Mouse (Mus musculus) adipocyte (in vitro differentiated cells): Measurements from ENCODE around the gene Spg7.
"Not testable (repeated sequence)": the region's sequence is repeated elsewhere in the genome, so short reads cannot be mapped to it uniquely, and the experiment has no call there.

Experiments used
- DNase-seq: peaks from one replicate; pipeline ENCODE4 v3.0.0-alpha.2; 2016; ENCODE audit warnings: low spot score

Gene Spg7

GRCm38 (mm10) chr8:123097786-123098584 is 35.2 kb downstream of the Spg7 start:
- no peak for DNase-seq

- DNase-seq: peak; percentile 55
These were observed 37.5 kb downstream of the Spg7 start for GRCm38 (mm10) chr8:123100288-123100687.

GRCm38 (mm10) chr8:123101244-123101643 is 38.5 kb downstream of the Spg7 start:
- no peak for DNase-seq

DNA sequence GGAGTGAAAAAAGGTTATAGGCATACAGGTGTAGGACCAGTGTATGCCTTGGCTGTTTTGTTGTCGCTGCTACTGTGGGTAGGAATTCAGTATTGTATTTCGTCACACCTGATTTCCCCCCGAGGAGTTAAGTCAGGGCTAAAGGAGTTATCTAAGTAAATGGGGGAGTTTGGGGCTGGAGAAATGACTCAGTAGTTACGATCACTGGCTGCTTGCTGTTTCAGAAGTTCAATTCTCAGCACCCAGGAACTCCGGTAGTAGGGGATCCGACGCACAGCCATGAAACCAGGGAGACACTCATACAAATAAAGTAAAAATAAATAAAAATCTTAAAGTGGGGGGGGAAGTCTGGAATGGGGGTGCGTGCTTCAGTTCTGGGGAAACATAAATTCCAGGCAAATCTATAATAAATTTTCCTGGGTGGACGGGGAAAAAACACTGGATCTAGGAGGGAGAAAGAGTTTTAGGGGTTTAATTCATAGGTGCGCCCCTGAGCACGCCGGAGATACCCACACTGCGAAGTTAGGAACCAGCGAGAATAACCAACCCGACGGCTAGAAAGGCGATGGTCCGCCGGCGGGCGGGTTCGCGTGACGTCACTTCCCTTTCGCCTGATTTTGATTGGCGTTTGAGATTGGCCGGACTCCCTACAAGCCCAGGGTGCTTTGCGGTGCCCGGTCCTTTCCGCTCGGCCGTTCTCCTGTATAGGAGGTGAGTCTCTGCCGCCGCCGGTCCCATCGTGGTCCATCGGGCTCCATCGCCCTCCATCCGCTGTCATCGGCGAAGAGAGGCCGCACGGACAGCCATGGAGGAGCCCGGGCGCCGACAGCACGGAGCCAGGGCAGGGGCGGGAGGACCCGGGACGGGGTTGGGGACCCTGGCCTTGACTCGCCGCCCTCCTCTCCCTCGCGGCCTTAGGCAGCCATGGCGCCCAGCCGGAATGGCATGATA is 39.3 kb downstream of the Spg7 start, which contains the start of gene Rpl13:
Gene Rpl13, plus strand, starts transcription at position 616 of the 951 bp plus-strand sequence.
- DNase-seq: peak; percentile 95

DNA sequence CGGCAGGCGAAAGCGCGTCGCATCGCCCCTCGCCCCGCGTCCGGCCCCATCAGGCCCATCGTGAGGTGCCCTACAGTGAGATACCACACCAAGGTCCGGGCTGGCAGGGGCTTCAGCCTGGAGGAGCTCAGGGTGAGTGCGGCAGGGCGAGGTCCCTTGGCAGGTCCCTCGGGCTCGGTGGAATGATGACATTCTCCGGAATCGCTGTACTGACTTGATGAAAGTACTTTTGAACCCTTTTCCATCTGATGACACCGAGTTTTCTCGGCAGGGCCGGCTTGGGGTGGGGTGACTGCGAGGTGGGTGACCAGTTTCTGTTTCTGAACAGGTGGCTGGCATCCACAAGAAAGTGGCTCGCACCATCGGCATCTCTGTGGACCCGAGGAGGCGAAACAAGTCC is 40.1 kb downstream of the Spg7 start:
- not testable (repeated sequence) for DNase-seq

DNA sequence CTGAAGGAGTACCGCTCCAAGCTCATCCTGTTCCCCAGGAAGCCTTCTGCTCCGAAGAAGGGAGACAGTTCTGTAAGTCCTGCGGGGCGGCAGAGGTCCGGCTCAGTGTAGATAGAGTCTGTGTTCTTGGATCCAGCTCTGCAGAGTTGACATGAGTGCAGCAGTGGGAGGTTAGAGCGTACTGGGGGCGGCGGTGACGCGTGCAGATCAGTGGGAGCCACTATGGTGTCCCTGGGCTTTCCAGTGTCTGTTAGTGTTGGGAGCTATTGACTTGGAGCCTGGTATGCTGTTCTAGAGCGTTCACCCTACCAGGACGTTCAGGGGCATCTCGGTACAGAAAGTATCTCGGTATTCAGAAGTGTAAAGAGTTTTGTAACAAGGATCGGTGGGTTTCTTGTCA is 40.5 kb downstream of the Spg7 start:
- no peak for DNase-seq

DNA sequence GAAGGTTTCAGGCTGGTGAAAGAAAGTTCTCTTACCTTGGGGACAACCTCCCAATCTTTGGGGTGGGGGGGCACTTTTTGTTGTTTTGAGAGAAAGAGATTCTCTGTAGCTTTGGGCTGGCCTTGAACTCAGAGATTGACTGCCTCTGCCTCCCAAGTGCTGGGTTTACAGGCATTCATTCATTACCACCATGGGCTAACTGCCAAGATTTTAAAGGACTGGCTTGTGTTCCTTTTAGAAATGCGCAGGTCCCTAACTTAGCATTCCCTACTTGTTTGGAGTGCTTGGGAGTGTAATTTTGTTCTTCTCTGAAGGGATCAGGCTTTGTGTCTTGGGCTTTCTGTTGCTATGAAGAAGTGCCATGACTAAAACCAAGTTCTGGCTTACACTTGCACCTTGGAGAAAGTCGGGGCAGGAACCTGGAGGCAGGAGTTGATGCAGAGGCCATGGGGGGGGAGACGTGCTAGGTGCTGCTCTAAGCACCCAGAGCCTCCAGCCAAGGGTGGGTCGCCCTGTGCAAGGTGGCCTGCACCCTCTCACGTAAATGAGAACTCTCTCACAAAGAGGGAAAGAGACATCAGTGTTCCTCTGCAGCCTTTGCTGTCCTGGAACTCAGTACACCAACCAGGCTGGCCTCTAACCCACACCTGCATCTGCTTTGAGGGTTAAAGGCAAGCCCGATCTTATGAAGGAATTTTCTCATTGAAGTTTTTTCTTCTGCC is 41.5 kb downstream of the Spg7 start:
- no peak for DNase-seq

DNA sequence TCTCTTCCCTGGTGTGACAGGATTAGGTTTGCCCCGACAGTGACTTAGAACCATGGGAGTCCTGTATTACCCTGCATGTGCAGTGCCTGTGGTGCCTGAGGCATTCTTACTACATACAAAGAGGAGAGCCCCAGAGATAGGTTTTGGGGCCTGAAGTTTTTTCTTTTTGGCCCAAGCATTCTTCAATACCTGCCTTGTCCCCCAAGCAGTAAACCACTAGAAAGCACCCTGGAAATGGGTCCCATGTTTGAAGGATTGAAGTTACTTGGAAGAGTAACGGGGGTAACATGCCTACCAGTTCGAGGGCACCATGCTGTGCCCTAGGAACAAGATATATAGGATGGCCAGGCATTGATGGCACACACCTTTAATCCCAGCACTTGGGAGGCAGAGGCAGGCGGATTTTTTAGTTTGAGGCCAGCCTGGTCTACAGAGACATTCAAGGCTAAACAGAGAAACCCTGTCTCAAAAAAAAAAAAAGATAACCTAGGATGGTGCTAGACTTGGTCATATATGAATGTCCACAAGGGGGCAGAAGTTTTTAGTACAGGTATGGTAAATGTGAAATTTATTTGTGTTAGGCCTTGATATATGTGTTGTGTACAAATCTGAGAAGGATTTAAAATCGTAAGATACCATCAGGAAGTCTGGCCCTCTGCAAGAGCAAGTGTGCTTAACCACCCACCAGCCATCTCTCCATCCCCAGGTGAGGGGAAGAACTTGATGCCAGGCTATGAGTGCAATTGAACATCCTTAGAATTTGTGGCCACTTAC is 43.0 kb downstream of the Spg7 start:
- peak; percentile 66 for DNase-seq

DNA sequence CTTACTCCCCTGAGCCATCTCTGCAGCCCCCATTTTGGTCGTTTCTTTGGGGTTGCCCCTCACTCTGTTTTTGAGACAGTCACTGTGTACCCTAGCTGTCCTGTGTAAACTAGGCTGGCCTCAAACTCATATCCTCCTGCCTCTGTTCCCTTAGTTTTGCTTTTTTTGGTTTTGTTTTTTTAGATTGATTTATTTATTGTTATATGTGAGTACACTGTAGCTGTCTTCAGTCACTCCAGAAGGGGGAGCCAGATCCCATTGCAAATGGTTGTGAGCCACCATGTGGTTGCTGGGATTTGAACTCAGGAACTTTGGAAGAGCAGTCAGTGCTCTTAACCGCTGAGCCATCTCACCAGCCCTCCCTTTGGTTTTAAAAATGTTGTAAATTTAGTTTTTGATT is 43.8 kb downstream of the Spg7 start:
- DNase-seq: peak; percentile 51

DNA sequence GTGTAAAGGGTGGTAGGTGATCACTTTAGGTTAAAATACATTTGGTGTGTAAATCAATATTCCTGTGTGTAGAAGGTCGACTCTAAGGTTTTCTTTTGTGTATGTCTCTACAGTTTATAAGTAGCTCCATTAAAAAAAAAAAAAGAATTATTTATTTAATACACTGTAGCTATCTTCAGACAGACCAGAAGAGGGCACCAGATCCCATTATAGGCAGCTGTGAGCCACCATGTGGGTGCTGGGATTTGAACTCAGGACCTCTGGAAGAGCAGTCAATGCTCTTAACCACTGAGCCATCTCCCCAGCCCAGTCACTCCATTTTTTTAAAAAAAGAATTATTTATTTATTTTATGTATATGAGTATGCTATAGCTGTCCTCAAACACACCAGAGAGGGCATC is 45.3 kb downstream of the Spg7 start:
- DNase-seq: no peak

DNA sequence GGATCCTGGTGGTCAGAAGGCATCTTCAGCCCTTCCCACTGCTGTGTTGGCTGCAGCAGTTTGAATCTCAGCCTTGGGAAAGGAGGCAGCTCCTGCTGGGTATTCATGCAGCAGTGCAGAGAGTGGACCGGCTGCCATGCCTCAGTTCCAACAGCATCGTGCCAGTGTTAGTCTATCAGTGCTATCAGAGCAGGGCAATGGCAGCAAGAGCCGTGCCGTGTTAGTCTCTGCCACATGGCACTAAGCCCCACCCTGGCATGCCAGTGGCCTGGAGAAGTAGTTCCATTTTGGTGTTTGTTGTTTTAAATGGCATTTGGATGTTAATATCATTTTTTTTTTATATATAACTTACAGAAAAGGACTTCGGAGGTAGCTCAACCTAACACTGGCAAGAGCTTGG is 46.2 kb downstream of the Spg7 start:
- no peak for DNase-seq

GRCm38 (mm10) chr8:123110649-123111048 is 47.9 kb downstream of the Spg7 start:
- peak; percentile 47 for DNase-seq

DNA sequence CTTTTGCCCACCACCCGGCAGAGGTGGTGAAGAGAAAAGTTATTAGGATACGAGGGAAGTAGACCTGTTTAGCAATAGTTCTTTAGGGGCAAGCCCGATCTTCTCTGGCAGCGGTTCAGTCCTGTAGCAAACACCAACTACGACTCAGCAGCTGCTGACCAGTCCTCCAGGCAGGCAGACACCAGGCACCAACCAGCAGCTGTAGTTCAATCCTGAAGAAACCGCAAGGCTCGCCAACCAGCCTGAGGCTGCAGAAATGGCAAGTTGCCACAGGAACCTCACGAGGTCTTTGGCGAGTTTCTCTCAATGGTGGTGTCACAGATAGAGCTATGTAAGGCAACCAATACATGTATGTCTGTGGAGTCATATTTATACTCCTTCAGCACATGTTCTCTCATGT is 50.1 kb downstream of the Spg7 start:
- DNase-seq: peak; percentile 38

- peak; percentile 33 for DNase-seq
These were observed 51.2 kb downstream of the Spg7 start for GRCm38 (mm10) chr8:123113908-123114469.

DNA sequence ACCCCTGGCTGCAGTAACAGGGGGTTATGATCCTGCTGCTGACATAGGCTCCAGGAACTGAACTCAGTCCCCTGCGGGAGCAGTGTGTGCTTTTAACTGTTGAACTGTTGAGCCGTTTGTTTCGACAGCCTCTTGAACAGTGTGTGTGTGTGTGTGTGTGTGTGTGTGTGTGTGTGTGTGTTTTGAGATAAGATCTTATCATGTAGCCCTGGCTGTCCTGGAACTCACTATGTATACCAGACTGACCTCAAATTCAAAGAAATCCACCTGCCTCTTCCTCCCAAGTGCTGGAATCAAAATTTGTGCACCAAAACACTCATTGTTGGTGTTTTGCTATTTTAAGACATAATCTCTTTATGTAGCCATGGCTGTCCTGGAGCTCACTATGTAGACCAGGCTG is 51.9 kb downstream of the Spg7 start:
- DNase-seq: no peak

GRCm38 (mm10) chr8:123117127-123117731 is 54.5 kb downstream of the Spg7 start, which contains the start of gene Cpne7:
Cpne7 (plus strand) TSS chr8:123117374.
- no peak for DNase-seq

- no peak for DNase-seq
These were observed 55.0 kb downstream of the Spg7 start for GRCm38 (mm10) chr8:123117744-123118143.

GRCm38 (mm10) chr8:123122059-123122458 is 59.3 kb downstream of the Spg7 start:
- DNase-seq: no peak

- DNase-seq: no peak
These were observed 59.9 kb downstream of the Spg7 start for GRCm38 (mm10) chr8:123122670-123123069.

DNA sequence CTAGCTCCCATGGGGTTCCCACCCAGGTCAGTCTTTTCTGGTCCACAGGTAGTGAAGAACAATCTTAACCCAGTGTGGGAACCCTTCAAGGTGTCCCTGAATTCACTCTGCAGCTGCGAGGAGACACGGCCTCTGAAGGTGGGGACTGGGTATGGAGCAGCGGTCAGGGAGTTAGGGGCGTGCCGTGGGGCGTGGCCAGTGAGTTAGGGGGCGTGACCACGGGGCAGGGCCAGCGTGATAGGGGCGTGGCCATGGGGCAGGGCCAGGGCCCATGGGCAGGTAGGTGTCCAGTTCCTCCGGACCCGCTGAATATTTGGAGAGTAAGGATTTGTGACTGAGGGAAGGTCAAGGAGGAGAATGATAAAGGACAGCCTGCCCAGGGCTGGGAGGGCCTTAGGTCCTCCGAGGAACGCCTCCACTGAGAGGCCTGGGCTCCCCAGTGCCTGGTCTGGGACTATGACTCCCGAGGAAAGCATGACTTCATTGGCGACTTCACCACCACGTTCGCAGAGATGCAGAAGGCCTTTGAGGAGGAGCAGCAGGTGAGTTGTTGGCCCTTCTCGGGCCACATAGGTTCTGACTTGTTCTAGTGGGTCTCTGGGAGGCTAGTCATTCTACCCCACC is 63.6 kb downstream of the Spg7 start:
- no peak for DNase-seq
